Mouse (Mus musculus) erythroblast, embryonic 14.5 days (primary cell): Measurements from ENCODE around the gene Hyou1.

Source experiments
- GATA1 ChIP-seq: IDR thresholded peaks from 2 replicates; pipeline ENCODE4 v1.6.1; 2012; ENCODE audit warnings: low read length, inconsistent platforms, mixed read lengths
- TAL1 ChIP-seq: IDR thresholded peaks from 3 replicates; pipeline ENCODE4 v1.6.1; 2012; ENCODE audit warnings: low read length, inconsistent platforms, mixed read lengths

- TF ChIP-seq TAL1 (no peak), GATA1 (no peak)
Observed at GRCm38 (mm10) chr9:44387221-44387620, 7.9 kb downstream of the Hyou1 start.
